ENCODE assay signal across 8 mouse cellular contexts in the genomic region with DNA sequence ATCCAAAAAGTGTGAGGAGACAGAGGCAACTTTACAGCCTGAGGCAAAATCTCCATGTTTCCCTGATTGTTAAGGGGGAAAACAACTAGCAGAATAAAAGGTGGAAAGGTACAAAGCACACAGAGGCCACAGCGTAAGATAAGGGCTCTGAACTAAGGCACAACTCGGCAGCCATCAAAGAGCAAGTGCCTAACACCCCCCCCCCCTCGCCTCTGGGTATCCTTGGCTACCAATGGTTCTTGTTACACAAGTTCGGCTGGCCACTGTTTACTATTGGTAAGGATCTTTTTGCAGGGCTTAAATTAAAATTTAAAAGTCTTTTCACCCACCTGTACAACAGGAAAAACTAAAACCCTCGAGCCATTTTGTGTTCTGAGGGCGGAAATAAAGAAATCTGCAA. TPM values are rescaled to one million over a fixed set of nuclear protein-coding genes. Genes with fewer than 3 reads are reported as not detected.
DNase-seq lines count a peak whose midpoint lies in the region; ATAC-seq and TF ChIP-seq lines count a peak whose summit lies in the region.

No protein-coding gene starts in this region.

- H3K9me3 ChIP-seq in hindbrain, embryonic 13.5 days, result no peaks in the 10 kb centered on the region
- H3K9me3 ChIP-seq in midbrain, embryonic 14.5 days (ENCODE audit: control insufficient read depth, low read length), result no peaks in the 10 kb centered on the region

- 34% methylated on average over 6 of the region's 6 CpGs for WGBS in kidney, adult 2 months
- WGBS in hindbrain, embryonic 13.5 days, result 36% methylated on average over 6 of the region's 6 CpGs
- 26% methylated on average over 6 of the region's 6 CpGs for WGBS in midbrain, embryonic 14.5 days

- no peaks in the 10 kb centered on the region for H3K36me3 ChIP-seq in kidney, adult 2 months (ENCODE audit: control insufficient read depth, insufficient read depth, low read length)
- no peaks in the 10 kb centered on the region; the same call in none of the 2 replicates for H3K36me3 ChIP-seq in hindbrain, embryonic 13.5 days
- H3K36me3 ChIP-seq in midbrain, embryonic 14.5 days (ENCODE audit: control insufficient read depth, insufficient read depth, low read length), result no peaks in the 10 kb centered on the region; the same call in 1 of the 2 replicates

- H3K4me2 ChIP-seq in hindbrain, embryonic 13.5 days, result peak overlapping the region; percentile 63
- peak overlapping the region; percentile 65 for H3K4me2 ChIP-seq in midbrain, embryonic 14.5 days (ENCODE audit: low read length)

- peak overlapping the region; percentile 31; the same call in 1 of the 2 replicates for H3K27ac ChIP-seq in kidney, adult 2 months (ENCODE audit: insufficient read depth, low read depth, low read length)
- no peak overlapping the region for H3K27ac ChIP-seq in hindbrain, embryonic 13.5 days
- no peak overlapping the region for H3K27ac ChIP-seq in midbrain, embryonic 14.5 days (replicated peaks; ENCODE audit: low read depth, low read length)

- peaks cover 5% of the 10 kb centered on the region; the same call in 1 of the 2 replicates for H3K4me1 ChIP-seq in kidney, adult 2 months (ENCODE audit: control insufficient read depth, insufficient read depth, low read length)
- H3K4me1 ChIP-seq in hindbrain, embryonic 13.5 days (replicated peaks), result peaks cover 19% of the 10 kb centered on the region
- H3K4me1 ChIP-seq in midbrain, embryonic 14.5 days (ENCODE audit: control insufficient read depth, insufficient read depth, low read length), result no peaks in the 10 kb centered on the region

- no peak for TF ChIP-seq CTCF in kidney, adult 2 months (conservative IDR thresholded peaks at IDR 0.05; ENCODE audit: insufficient read depth, insufficient read length, low read depth, low read length)

- no peak for ATAC-seq in hindbrain, embryonic 13.5 days (ENCODE audit: low FRiP score)
- no peak for ATAC-seq in midbrain, embryonic 14.5 days (ENCODE audit: low FRiP score, low TSS enrichment)

- DNase-seq in kidney, adult 2 months, result no peak
- no peak for DNase-seq in kidney, postnatal 25 days
- DNase-seq in ZHBTc4 (ENCODE audit: low read depth, low spot score), result peak; percentile 67
- DNase-seq in midbrain, embryonic 14.5 days, result no peak
- DNase-seq in layer of hippocampus, postnatal 10 days (ENCODE audit: low spot score in 2 of 2), result no peak
- no peak for DNase-seq in kidney, postnatal 10 days
- no peak for DNase-seq in adrenal gland, postnatal 36 days

- H3K9ac ChIP-seq in hindbrain, embryonic 13.5 days, result no peak overlapping the region
- no peak overlapping the region for H3K9ac ChIP-seq in midbrain, embryonic 14.5 days (replicated peaks; ENCODE audit: low read length)

- no peak overlapping the region for H3K4me3 ChIP-seq in kidney, adult 2 months (ENCODE audit: insufficient read depth, low read depth, low read length)
- peak overlapping the region; percentile 15 for H3K4me3 ChIP-seq in hindbrain, embryonic 13.5 days
- H3K4me3 ChIP-seq in midbrain, embryonic 14.5 days (replicated peaks; ENCODE audit: low read depth, low read length), result 0 out of 2 replicates have a peak overlapping the region, but pooled peaks have one; percentile 2

- H3K27me3 ChIP-seq in kidney, adult 2 months (replicated peaks; ENCODE audit: control insufficient read depth, insufficient read depth, low read length), result no peaks in the 10 kb centered on the region
- H3K27me3 ChIP-seq in hindbrain, embryonic 13.5 days, result 0 out of 2 replicates have a peak, but pooled peaks cover 2% of the 10 kb centered on the region
- no peaks in the 10 kb centered on the region for H3K27me3 ChIP-seq in midbrain, embryonic 14.5 days (ENCODE audit: control insufficient read depth, insufficient read depth, low read length)

- TF ChIP-seq POLR2A in kidney, adult 2 months (IDR thresholded peaks at IDR 0.05; ENCODE audit: low read depth, low read length), result no peak

RNA-seq across cellular contexts. Expression of a gene that starts 2.5 kb away (rescaled TPM):
- 194 and 250 TPM in 2 replicates for polyA plus RNA-seq in kidney, adult 2 months (2012; rRNA removed)
- polyA plus RNA-seq in hindbrain, embryonic 13.5 days (2015; fragmentation: Nextera tagmentation; extraction: Ambion mirVana), result 106 and 108 TPM in 2 replicates
- polyA plus RNA-seq in midbrain, embryonic 14.5 days (2014; fragmentation: Nextera tagmentation; extraction: Ambion mirVana), result 113 and 133 TPM in 2 replicates
- total RNA-seq in layer of hippocampus, postnatal 10 days (2021), result 100 to 1,000 TPM; 290 to 303 TPM
- total RNA-seq in adrenal gland, postnatal 36 days (2021), result 100 to 1,000 TPM; 412 to 426 TPM
